Mouse (Mus musculus): ENCODE data around the gene Obox8.

Gene Obox8

GRCm38 (mm10) chr7:14333457-14333856 is at the start of gene Obox8:
Obox8 (minus strand) TSS chr7:14333557.
- no peak for DNase-seq

- no peak for DNase-seq
These were observed 16.1 kb downstream of the Obox8 start for GRCm38 (mm10) chr7:14317209-14317608.

- no peak for DNase-seq
These were observed 24.7 kb downstream of the Obox8 start for GRCm38 (mm10) chr7:14308671-14309070.

GRCm38 (mm10) chr7:14307571-14307970 is 25.8 kb downstream of the Obox8 start:
- no peak for DNase-seq
